Mouse (Mus musculus) brown adipose tissue, adult 24 weeks (tissue): ENCODE measurements around the gene Scn4b. TPM values are rescaled to one million over a fixed set of nuclear protein-coding genes. Genes with fewer than 3 reads are reported as not detected.
A peak's percentile ranks its signal among the peaks of the same experiment; 100 is the strongest.

ENCODE experiments used
- H3K27ac ChIP-seq: fragments of 200-500 bp; replicated peaks from 2 replicates; pipeline ENCODE4 v1.5.1; 2012; ENCODE audit warnings: low read depth, mild to moderate bottlenecking, low read length
- H3K4me1 ChIP-seq: fragments of 200-500 bp; 2 replicates; pipeline ENCODE4 v1.6.1; 2012; ENCODE audit warnings: low read length, mixed read lengths; ENCODE audit not compliant: control insufficient read depth, insufficient read depth, insufficient read length
- H3K4me3 ChIP-seq: fragments of 200-500 bp; 2 replicates; pipeline ENCODE4 v1.5.1; 2012; ENCODE audit warnings: low read depth, mild to moderate bottlenecking, low read length, moderate library complexity; ENCODE audit not compliant: insufficient read depth
- polyA plus RNA-seq: library from polyadenylated mRNA; stranded (reverse); fragments of >200 nt; gene quantifications from 2 replicates; pipeline ENCODE4 v1.2.4, GENCODE M21; 2012; ENCODE audit not compliant: missing spikeins, insufficient read depth, insufficient read length

Scn4b gene
- polyA plus RNA-seq, 1 experiment, result 1.9 TPM

DNA sequence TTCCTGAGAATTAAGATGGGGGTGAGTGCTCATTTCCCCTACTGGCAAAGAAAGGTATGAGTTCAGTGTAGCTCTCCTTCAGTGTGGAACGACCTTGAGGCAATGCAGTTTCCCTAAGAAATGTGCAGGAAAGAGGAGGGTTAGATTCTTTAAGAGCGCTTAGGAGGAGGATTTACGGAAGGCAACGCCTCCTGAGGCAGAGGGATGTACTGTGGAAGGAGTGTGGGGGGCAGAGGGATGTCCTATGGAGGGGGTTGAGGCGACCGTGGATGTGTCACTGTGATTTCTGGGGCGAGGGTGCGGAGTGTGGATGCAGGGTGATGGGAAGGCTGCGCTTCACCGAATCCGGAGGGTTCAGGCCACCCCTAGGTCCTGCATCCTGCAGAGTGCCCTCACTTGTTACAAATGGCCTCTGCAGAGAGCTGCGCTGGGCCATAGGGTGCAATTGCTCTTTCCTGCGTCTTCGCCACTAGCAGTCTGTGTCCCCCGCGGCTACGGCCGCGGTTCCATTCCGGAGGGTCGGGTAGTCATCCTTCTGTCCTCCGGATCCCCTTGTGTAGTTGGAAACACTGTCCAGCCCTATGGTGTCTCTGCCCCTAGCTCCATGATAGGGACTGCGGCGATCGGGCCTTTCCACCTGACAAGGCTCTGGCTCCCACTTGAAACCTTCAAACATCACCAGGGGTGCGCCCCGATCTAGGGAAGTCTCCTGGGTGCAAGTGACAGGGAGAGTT lies 7.5 kb downstream of the Scn4b start:
- peak overlapping the region; percentile 8; the same call in 1 of the 2 replicates for H3K4me3 ChIP-seq
- H3K4me1 ChIP-seq, result no peaks in the 10 kb centered on the region
- no peak overlapping the region for H3K27ac ChIP-seq

DNA sequence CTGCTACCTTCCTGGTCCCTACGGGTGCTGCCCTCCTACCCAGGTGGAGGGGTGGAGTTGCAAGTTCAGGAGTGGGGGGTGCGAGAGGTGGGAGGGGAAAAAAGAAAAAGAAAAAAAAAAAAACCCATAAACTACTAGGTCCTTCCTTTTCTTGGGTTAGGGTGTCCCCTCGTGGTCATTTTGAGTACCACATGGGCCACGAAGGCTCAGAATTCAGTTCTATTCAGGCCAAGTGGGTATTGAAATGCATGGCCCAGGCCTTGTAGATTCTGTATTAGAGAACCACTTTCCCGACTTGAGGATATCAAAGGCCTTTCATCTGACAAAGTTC lies 8.0 kb downstream of the Scn4b start:
- Histone ChIP-seq H3K27ac (no peak overlapping the region), H3K4me3 (peak overlapping the region; percentile 8; the same call in 1 of the 2 replicates), H3K4me1 (no peaks in the 10 kb centered on the region)

DNA sequence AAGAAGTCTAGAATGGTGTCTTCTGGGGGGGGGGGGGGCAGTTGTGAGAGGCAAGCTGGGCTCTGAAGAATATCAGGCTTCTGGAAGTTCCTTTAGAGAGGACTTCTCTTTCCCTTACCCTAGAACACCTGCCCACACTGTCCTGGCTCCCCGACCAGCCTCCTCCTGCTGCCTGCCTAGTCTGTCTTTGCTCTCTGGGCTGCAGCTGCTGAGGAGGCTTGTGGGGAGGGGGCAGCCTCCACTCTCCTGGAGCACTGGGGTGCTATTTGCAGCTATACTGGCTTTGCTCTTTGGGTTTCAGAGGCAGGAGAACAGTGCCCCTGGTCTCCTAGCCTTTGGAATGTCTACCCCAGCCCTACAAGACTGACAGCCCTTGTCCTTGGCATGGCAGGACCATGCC lies 12.7 kb downstream of the Scn4b start:
- no peak overlapping the region for H3K27ac ChIP-seq
- no peak overlapping the region for H3K4me3 ChIP-seq
- no peaks in the 10 kb centered on the region for H3K4me1 ChIP-seq

DNA sequence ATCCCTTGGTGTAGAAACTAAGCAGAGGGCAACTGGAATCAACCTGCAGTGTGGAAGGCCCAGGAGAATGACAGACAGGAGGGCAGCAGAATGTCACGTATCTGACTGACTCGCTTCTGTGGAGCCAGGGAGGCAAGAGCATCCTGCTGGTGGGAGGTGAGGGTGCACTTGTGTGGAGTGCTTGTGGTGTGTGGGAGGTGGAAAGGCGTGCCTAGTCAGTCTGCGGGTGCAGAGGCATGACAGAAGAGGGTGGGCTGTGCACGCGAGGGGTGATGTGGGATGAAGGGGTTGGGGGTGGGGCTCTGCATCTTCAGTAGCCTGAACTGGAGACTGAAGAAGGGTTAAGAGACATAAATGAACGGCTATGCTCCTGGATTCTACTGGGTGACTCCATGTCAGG lies 15.2 kb downstream of the Scn4b start:
- no peak overlapping the region for H3K27ac ChIP-seq
- H3K4me3 ChIP-seq, result no peak overlapping the region
- H3K4me1 ChIP-seq, result no peaks in the 10 kb centered on the region

DNA sequence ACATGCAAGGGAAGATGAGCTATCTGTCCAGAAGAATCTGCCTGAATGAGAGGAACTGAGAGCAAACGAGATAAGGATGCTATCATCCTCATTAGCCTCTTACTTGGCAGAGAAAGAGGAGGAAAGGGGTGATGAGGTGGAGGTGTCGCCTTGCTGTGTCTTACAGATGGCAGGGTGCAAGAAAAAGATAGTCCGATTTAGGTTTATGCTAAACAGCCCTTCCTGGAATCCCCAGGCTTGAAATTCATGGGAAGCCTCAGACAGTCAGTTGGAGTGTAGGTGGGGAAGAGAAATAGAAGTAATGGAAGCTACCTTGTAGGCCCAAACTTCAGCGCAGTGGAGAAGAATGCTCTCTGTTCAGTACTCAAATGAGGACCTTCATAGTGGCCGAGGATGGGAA lies 29.7 kb downstream of the Scn4b start:
- no peak overlapping the region for H3K27ac ChIP-seq
- H3K4me3 ChIP-seq, result no peak overlapping the region
- H3K4me1 ChIP-seq, result no peaks in the 10 kb centered on the region

DNA sequence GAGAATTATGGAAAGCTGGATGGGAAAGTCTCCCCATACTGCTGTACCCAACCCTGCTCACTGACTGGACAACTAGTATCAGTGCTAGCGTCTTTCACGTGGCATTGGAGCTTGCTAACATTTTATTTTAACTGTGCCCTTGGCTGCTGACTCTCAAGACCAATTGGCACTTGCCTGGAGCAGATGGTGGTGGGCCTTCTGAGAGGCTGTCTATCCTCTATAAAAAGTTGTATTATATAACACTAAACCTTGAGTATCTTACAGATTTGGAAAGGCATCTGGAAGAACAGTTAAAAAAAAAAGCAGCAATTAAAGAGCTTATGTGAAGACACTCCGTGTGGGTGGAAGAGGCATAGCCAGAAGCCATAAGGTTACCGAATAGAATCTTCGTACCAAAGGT lies 32.0 kb downstream of the Scn4b start:
- Histone ChIP-seq H3K27ac (no peak overlapping the region), H3K4me1 (no peaks in the 10 kb centered on the region), H3K4me3 (no peak overlapping the region)

DNA sequence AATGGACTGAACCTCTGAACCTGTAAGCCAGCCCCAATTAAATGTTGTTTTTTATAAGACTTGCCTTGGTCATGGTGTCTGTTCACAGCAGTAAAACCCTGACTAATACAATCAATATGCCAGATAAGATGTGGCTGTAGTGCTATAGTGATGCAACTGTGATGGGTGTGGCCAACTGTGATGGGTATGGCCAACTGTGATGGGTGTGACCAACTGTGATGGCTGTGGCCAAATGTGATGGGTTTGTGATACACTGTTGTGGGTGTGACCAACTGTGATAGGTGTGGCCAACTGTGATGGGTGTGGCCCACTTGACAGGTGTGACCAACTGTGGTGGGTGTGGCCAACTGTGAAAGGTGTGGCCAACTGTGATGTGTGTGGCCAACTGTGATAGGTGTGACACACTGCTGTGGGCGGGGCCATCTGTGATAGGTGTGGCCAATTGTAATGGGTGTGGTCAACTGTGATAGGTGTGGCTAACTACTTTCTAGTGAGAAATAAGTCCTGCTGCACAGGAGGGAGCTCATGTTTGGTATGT lies 32.9 kb downstream of the Scn4b start:
- Histone ChIP-seq H3K4me3 (no peak overlapping the region), H3K4me1 (no peaks in the 10 kb centered on the region), H3K27ac (no peak overlapping the region)

DNA sequence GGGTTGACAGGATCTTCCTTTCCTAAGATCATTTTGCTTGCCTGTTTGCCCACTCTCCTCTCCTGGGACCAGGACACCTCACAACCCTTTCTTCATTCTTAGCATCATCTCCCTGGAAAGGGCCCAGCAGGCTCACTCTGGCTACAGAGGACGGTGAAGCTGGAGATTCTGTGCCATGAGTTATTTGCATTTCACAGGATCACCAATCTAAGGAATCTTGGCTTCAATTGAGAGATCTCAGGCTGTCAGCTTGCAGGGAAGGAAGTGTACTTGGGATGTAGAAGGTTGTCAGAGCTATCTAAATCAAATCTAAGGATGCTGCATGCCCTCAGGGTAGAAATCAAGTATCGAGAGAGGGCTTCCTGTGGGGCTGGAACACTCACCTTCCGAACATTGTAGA lies 35.3 kb downstream of the Scn4b start:
- H3K4me3 ChIP-seq, result no peak overlapping the region
- H3K4me1 ChIP-seq, result no peaks in the 10 kb centered on the region
- no peak overlapping the region for H3K27ac ChIP-seq

DNA sequence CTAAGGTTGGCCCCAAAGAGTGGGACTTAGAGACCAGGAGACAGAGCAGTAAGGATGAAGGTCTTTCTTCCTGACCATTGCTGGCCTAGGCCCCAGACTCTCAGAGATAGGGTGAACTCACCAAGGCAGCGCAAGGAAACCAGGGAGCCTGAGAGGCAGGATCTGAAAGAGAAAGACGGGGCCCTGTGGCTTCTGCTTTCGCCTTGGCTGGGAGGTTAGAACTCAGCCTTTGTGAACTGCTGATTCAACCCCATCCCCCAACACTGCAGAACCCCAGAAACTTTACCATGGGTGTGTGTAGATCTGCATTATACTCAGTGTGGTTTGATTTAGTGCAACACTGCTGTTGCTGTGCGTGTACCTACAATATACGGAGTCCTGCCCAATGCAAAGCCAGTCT lies 41.1 kb downstream of the Scn4b start:
- Histone ChIP-seq H3K4me3 (no peak overlapping the region), H3K27ac (no peak overlapping the region), H3K4me1 (peaks cover 4% of the 10 kb centered on the region; the same call in 1 of the 2 replicates)

DNA sequence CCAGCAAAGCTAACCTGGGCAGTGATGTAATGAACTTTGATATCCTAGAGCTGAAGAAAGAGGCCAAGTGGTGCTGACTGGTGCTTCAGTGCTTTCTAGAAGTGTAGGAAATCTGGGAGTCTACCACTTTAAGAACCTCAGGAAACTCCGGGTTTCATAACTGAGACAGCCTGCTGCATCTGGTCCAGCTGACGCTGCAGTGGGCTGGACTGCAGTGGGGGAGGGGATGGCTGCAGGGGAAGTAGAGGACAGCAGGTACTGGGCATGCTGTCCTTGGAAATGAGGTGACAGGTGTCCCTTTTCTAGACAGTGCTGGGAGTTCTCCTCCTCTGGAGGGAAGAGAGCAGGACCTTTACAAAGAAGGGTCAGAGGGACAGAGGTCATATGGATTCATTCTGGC lies 43.6 kb downstream of the Scn4b start, which contains the start of gene BC049352:
TSS of gene BC049352 (plus strand) at position 238 of the 400 bp plus-strand sequence.
- Histone ChIP-seq H3K4me1 (peaks cover 4% of the 10 kb centered on the region; the same call in 1 of the 2 replicates), H3K4me3 (no peak within 1 kb of the TSS), H3K27ac (no peak within 1 kb of the TSS)

DNA sequence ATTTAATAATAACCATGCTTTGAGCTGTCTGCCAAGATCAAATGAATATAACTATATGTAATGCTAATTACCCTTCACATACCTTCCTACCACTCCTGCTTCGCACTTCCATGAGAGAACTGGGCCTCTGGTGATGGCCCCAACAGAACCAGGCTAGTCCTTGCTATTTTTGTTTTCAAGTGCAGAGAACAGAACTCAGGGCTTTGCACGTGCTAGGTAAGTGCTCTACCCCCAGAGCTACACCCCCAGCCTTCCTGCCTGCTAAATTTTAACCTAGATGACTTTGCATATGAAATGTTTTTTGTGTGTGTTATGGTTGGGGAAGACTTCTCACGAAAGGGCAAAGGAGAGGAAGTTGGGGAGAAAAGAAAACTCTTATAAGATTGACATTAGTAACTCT lies 44.3 kb downstream of the Scn4b start:
- H3K27ac ChIP-seq, result no peak overlapping the region
- H3K4me3 ChIP-seq, result no peak overlapping the region
- peaks cover 4% of the 10 kb centered on the region; the same call in 1 of the 2 replicates for H3K4me1 ChIP-seq

DNA sequence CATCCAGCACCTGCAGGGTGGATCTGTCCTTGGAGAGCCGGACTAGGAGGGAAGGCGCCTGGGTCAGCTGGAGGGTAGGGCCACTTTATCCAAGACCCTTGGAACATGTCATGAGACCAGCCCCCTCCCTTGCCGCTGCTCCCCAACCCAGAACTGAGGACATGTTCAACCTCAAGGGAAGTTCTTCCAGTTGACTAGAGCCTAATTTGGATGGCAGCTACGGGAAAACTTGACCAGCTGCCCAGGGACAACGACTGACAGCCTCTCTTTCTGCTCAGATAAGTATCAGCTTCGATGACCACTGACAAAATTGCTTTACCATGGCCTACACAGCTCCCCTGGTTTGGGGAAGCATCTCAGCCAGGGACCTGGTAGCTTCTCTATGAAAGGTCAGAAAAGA lies 45.1 kb downstream of the Scn4b start:
- H3K4me3 ChIP-seq, result no peak overlapping the region
- H3K27ac ChIP-seq, result no peak overlapping the region
- peaks cover 4% of the 10 kb centered on the region; the same call in 1 of the 2 replicates for H3K4me1 ChIP-seq

DNA sequence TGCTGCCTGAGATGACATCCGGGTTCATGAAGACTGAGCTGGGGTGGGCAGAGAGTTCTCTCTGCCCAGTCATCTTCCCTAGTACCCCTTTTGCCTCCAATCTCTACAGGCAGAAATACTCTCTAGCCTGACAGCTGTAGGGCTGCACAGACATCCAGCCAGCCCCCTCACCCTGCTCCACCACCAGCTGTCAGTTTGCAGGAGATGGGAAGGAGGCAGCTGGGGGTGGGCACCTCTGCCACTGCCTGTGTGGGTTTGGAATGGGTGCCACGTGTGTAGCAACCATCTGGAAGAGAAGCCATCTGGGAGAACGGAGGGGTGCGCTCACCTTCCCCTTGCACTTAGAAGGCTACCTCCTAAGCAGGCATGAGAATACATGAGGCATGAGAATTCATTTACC lies 47.1 kb downstream of the Scn4b start:
- no peak overlapping the region for H3K4me3 ChIP-seq
- H3K4me1 ChIP-seq, result peaks cover 4% of the 10 kb centered on the region; the same call in 1 of the 2 replicates
- H3K27ac ChIP-seq, result no peak overlapping the region

DNA sequence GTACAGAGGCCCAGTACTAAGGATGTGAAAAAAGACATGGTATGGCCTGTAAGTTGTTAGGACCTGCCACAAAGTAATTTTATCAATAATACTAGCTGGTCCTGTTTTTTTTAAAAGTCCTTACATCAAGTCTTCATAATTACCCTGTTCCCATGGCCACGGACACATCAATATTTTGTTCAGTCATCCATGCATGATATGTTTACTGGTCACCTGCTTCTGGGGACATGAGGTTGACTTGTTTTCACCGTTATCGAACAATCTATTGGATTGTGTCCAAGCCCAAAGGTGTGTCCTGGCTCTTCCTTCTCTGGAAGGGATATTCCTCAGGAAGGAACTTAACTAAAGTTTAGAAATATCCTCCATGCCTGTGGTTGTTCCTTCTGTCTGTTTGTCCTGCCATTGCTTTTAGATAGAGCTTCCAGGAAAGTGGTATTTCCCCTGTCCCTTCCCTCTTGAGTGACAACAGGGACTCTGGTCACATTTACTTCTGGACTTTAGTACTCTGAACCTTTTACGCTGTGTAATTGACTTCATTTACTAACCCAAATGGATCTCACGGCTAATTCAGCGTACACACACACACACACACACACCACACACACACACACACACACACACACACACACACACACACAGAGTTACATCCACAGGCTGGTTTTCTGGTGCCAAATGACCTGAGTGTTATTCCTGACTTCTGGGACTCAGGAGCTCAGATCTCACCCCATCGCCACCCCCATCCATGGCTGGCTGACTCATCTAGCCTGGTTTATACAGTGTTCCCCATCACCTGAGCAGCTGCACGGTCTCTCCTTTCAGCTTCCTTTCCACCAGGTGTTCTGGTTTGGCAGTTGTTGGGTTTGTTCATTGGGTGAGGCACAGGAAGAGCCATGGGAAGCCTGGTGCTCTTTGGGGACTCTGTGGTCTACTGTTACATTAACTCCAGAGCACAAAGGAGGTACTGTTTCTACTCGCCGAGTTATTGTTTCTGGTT lies 50.7 kb downstream of the Scn4b start:
- Histone ChIP-seq H3K4me3 (no peak overlapping the region), H3K27ac (no peak overlapping the region)

DNA sequence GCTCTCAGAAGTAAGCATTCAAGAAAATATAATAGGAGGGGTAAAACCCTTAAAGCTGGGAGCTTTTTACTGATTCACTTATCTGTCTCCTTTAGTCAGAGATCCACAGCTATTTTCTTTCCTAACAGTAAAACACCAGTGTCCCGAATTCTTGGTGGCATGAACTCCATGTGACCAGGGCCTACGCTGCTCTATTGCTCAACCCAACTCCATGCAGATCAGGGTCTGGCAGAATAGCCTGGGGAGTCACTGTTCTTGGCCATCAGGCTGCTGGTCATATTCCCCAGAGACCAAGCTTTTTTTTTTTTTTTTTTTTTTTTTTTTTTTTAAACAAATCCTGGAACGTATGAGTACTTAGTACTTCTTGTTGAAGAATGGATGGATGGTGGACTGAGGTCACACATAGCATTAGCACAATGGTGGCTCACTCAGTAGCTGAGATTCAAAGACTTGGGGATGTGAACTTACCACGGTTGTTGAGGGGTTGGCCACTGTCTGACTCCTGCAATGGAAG lies 51.5 kb downstream of the Scn4b start:
- Histone ChIP-seq H3K4me1 (no peaks in the 10 kb centered on the region), H3K4me3 (no peak overlapping the region), H3K27ac (no peak overlapping the region)

More for the DNA sequence above, 50.7 kb downstream of the Scn4b start:
- no peaks in the 10 kb centered on the region for H3K4me1 ChIP-seq
